Mouse (Mus musculus) ovary, postnatal 10 days (tissue): Measurements from ENCODE around the gene Tenm2.

Source experiments
- DNase-seq: peaks from one replicate; pipeline ENCODE4 v3.0.0; 2022; ENCODE audit warnings: low spot score

Gene Tenm2

GRCm38 (mm10) chr11:36694810-36695209, 541.0 kb downstream of the Tenm2 start:
- no peak for DNase-seq

- no peak for DNase-seq
Observed at GRCm38 (mm10) chr11:36692637-36693036, 543.1 kb downstream of the Tenm2 start.

- DNase-seq, result no peak
Observed at GRCm38 (mm10) chr11:36690826-36691225, 544.9 kb downstream of the Tenm2 start.

- DNase-seq, result no peak
Observed at GRCm38 (mm10) chr11:36686253-36686652, 549.5 kb downstream of the Tenm2 start.

- no peak for DNase-seq
Observed at GRCm38 (mm10) chr11:36679361-36679760, 556.4 kb downstream of the Tenm2 start.

GRCm38 (mm10) chr11:36678542-36678941, 557.2 kb downstream of the Tenm2 start:
- no peak for DNase-seq

GRCm38 (mm10) chr11:36678057-36678396, 557.7 kb downstream of the Tenm2 start:
- no peak for DNase-seq

GRCm38 (mm10) chr11:36677321-36678056, 558.3 kb downstream of the Tenm2 start:
- no peak for DNase-seq

GRCm38 (mm10) chr11:36676446-36677284, 559.1 kb downstream of the Tenm2 start:
- no peak for DNase-seq

- no peak for DNase-seq
Observed at GRCm38 (mm10) chr11:36674902-36675422, 560.8 kb downstream of the Tenm2 start.

GRCm38 (mm10) chr11:36674141-36674540, 561.6 kb downstream of the Tenm2 start:
- no peak for DNase-seq

- DNase-seq, result no peak
Observed at GRCm38 (mm10) chr11:36671196-36671595, 564.6 kb downstream of the Tenm2 start.

- no peak for DNase-seq
Observed at GRCm38 (mm10) chr11:36664026-36664425, 571.7 kb downstream of the Tenm2 start.

- no peak for DNase-seq
Observed at GRCm38 (mm10) chr11:36663571-36663970, 572.2 kb downstream of the Tenm2 start.

GRCm38 (mm10) chr11:36653656-36654323, 582.0 kb downstream of the Tenm2 start:
- DNase-seq, result no peak

GRCm38 (mm10) chr11:36647179-36647578, 588.6 kb downstream of the Tenm2 start:
- no peak for DNase-seq

GRCm38 (mm10) chr11:36635082-36635481, 600.7 kb downstream of the Tenm2 start:
- DNase-seq, result no peak

GRCm38 (mm10) chr11:36632201-36632600, 603.6 kb downstream of the Tenm2 start:
- no peak for DNase-seq

GRCm38 (mm10) chr11:36613807-36614206, 622.0 kb downstream of the Tenm2 start:
- DNase-seq, result no peak

- no peak for DNase-seq
Observed at GRCm38 (mm10) chr11:36604815-36605382, 630.9 kb downstream of the Tenm2 start.

- no peak for DNase-seq
Observed at GRCm38 (mm10) chr11:36604272-36604671, 631.5 kb downstream of the Tenm2 start.

GRCm38 (mm10) chr11:36592471-36592870, 643.3 kb downstream of the Tenm2 start:
- no peak for DNase-seq
